Mouse (Mus musculus) spleen, adult 2 months (tissue): ENCODE data around the gene Olfr374.

ENCODE experiments used
- CTCF ChIP-seq: fragments of 200-500 bp; IDR thresholded peaks from 2 replicates; pipeline ENCODE4 v1.5.1; 2011; ENCODE audit warnings: mild to moderate bottlenecking, inconsistent platforms; ENCODE audit not compliant: insufficient read depth, insufficient read length, insufficient replicate concordance; ENCODE audit errors: extremely low read depth
- POLR2A ChIP-seq: fragments of 200-500 bp; IDR thresholded peaks from 2 replicates; pipeline ENCODE4 v1.6.1; 2011; ENCODE audit warnings: low read depth, low read length, inconsistent platforms

- TF ChIP-seq CTCF (no peak), POLR2A (no peak)
These were observed 26.1 kb downstream of the Olfr374 start for GRCm38 (mm10) chr8:72132891-72133290.
